Mouse (Mus musculus) bone marrow macrophage, adult 2 months (primary cell): ENCODE measurements around the gene Cyp11a1. TPM values are rescaled to one million over a fixed set of nuclear protein-coding genes. Genes with fewer than 3 reads are reported as not detected.

Source experiments
- H3K27ac ChIP-seq: 2 replicates; pipeline ENCODE4 v1.5.1; 2012; ENCODE audit warnings: low read depth, low read length; ENCODE audit not compliant: insufficient read depth
- H3K4me1 ChIP-seq: 2 replicates; pipeline ENCODE4 v1.6.1; 2012; ENCODE audit warnings: low read length; ENCODE audit not compliant: control insufficient read depth, insufficient read depth
- H3K4me3 ChIP-seq: 2 replicates; pipeline ENCODE4 v1.5.1; 2012; ENCODE audit warnings: mild to moderate bottlenecking, low read length, moderate library complexity; ENCODE audit not compliant: insufficient read depth
- CTCF ChIP-seq: IDR thresholded peaks from 2 replicates; pipeline ENCODE4 v1.5.1; 2012; ENCODE audit warnings: low read depth, mild to moderate bottlenecking, low read length, moderate library complexity
- POLR2A ChIP-seq: IDR thresholded peaks from 2 replicates; pipeline ENCODE4 v1.6.1; 2012; ENCODE audit warnings: mild to moderate bottlenecking, low read depth, low read length, borderline replicate concordance
- polyA plus RNA-seq: library from polyadenylated mRNA; stranded (reverse); fragments of >200 nt; gene quantifications from 2 replicates; pipeline ENCODE4 v1.2.4, GENCODE M21; 2012; ENCODE audit not compliant: missing spikeins, insufficient read depth, insufficient read length

The Cyp11a1 gene
- polyA plus RNA-seq, 1 experiment = 0.36 TPM

DNA sequence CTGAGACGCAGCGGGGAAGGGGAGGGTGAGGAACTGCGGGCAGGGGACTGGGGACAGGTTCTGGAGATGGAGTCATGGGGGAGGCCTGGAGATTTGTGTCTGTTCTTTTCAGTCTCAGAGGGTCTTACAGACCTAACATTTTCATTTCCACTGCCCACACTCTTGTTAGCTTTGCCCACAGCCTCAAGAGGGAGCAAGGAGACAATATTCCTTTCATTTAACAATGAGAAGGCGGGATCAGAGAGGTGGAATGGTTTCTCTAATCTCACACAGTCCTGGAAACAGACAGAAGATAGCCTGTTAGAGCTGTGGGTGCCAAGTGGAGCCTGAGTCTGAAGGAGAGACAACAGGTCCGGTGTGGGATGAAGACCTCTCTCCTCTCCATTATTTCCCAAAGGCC, 45.7 kb downstream of the Cyp11a1 start:
- no peak overlapping the region for H3K27ac ChIP-seq
- H3K4me1 ChIP-seq = no peaks in the 10 kb centered on the region
- no peak for TF ChIP-seq CTCF
- TF ChIP-seq POLR2A = no peak
- no peak overlapping the region for H3K4me3 ChIP-seq

DNA sequence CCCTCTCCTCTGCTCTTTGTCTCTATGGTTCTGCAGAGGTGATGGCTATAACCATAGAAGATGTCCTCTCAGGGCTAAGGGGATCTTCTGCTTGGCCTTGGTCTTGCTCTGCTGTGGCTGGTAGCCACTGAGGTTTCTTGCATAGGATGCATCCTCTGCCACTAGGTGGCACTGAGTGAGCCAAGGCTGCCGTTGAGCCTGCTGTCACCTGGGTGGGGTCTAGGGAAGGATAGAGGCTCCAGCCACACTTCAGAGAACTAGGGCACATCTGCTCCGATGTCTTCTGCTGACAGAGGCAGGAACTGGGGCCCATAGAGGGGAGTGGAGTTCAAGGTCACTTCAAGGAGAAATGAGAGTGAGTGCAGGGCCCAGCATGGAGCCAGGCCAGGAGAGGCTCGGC, 46.9 kb downstream of the Cyp11a1 start:
- no peak overlapping the region for H3K27ac ChIP-seq
- TF ChIP-seq CTCF (peak; percentile 43), POLR2A (no peak)
- H3K4me1 ChIP-seq = no peaks in the 10 kb centered on the region
- no peak overlapping the region for H3K4me3 ChIP-seq

DNA sequence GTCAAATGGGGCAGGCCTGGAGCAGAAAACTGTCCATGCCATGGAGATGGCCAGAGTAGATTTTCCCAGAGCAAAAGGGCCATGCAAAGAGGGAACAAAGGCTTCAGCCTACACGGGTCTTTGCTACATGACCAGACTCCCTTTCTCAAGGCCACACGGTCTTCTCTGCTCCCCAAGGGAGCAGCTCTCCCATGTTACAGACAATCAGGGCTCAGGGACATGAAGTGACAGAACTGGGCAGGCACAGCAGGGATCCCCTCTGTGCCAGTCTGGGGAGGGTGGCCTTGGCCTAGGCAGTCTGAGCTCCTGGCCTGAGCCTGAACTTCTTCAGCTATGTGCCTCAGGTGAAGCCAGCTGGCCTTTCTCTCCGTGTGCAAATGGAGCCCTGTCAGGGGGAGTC, 47.3 kb downstream of the Cyp11a1 start:
- Histone ChIP-seq H3K27ac (no peak overlapping the region), H3K4me3 (no peak overlapping the region), H3K4me1 (no peaks in the 10 kb centered on the region)
- no peak for TF ChIP-seq POLR2A
- no peak for TF ChIP-seq CTCF

DNA sequence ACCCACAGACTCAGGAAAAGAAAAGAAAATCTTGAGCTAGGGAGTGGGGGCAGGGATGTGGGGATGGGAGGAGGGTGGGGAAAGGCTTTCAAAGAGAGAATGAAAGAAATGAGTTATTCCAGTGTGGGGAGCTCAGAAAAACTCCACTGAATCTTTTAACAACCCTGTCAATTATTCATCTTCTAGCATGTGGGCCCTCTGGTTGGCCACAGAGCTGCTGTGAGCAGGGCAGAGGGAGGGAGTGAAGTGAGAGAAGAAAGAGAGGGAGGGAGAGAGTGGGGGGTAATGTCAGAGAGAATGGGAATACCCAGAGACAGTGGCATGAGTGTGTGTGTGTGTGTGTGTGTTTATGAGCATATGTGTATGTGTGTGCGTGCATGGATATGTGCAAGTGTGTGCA, 47.8 kb downstream of the Cyp11a1 start:
- Histone ChIP-seq H3K4me3 (no peak overlapping the region), H3K27ac (no peak overlapping the region), H3K4me1 (no peaks in the 10 kb centered on the region)
- TF ChIP-seq CTCF (no peak), POLR2A (no peak)

DNA sequence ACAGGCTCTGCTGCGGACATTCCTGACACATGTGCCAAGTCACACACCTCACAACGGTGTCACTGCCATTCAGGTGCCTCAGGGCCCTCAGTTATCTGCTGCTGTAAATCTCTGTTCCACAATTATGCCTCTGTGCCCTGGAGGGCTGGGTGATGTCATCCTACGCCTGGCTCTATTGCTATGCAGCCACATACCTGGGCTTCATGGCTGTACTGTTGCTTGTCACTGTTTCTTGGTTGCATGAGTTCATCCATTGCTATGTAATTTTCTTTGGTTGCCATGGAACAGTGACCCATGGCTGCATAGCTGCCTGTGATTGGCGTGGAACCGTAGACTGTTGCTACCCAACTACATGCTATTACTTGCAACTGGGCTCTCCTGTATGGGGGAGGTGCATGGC, 49.5 kb downstream of the Cyp11a1 start:
- no peak overlapping the region for H3K4me3 ChIP-seq

DNA sequence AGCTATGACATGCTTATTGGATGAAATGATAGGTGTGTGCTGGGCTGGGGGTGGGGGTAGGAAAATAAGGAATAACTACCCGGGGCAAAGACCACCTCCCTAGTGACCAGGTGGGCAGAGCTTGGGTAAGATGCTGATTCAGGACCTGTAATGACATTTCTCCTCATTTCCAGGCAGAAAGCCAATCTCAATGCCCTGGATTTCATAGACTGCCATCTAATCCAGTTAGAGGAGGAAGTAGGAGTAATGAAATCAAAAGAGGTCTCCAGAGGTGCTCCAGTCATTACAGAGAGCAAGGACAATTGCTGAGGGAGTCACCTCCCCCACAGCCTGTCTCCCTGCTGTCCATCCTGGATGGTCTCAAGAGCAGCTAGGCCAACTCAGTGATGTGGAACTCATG, 53.7 kb downstream of the Cyp11a1 start:
- Histone ChIP-seq H3K4me1 (no peaks in the 10 kb centered on the region), H3K4me3 (no peak overlapping the region), H3K27ac (no peak overlapping the region)
- TF ChIP-seq POLR2A (no peak), CTCF (no peak)

More for the DNA sequence above, 49.5 kb downstream of the Cyp11a1 start:
- TF ChIP-seq POLR2A = no peak
- TF ChIP-seq CTCF = no peak
- no peak overlapping the region for H3K27ac ChIP-seq
- H3K4me1 ChIP-seq = no peaks in the 10 kb centered on the region

DNA sequence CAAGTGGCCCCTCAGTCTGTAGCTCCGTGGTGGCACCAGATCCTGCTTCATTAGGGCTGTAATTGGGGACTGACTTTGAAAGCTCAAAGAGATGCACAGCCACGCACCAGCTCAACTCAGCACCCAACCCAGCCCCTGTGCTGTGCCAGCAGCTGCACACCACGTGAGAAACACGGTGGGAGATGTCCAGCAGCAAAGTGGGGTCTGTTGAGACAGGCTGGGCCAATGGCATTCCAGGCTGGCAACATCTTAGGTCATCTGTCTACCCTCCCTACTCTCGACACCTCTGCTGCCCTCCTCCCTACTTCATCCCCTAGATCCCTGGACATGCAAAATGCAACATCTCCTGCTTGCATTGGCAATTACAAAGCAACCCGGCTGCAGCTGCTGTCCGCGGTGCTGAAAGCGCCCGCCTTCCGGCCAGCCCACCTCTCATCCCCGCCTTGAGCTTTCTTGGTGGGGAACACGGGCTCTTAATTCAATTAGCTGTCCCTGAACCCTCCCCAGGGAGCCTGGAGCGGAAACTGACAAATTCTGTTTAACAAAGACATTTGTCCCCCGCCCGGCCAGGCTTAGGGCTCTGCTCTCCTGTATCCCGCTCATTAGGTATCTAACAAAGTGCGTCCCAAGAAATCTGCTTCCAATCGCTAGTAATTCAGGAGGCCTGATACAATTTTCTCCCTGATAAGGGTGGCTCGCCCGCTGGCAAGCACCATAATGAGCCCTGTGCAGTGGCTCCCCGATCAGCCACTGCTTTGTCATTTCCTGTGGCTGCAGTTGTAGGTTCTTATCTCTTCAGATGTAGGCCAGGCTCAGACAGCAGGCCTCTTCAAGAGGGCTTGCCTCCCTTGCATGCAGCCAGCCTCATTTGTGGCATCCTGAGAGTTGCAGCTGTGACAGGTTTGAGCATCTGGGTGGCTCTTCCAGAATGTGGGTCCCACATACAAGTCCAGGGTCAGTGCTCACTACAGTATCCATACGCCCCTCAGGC, 54.8 kb downstream of the Cyp11a1 start:
- no peak for TF ChIP-seq POLR2A
- no peak for TF ChIP-seq CTCF
- no peak overlapping the region for H3K4me3 ChIP-seq
- H3K4me1 ChIP-seq = no peaks in the 10 kb centered on the region
- H3K27ac ChIP-seq = no peak overlapping the region

DNA sequence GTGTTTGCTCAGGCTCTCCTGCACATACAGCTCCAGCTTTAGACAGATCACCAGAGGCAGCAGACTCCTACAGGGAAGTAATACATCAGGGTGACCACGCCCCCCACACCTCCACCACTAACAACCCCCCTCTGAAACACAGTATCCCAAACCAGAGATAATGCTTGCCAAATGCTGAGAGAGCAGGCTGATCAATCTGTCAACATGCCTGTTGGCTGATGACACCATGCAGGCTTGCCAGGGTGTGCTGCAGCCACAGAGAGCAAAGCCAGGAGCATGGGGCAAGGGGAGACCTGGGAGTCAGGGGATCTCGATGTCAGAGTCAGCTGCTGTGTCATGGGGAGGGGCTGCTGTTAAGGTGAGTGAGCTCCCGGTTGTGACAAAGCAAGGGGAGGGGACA, 57.3 kb downstream of the Cyp11a1 start, which contains the start of gene Stra6:
Gene Stra6, plus strand, starts transcription at position 258 of the 400 bp plus-strand sequence.
- no peak within 1 kb of the TSS for H3K4me3 ChIP-seq
- no peak within 1 kb of the TSS for H3K27ac ChIP-seq
- TF ChIP-seq POLR2A = no peak
- TF ChIP-seq CTCF = no peak
- H3K4me1 ChIP-seq = no peaks in the 10 kb centered on the region

DNA sequence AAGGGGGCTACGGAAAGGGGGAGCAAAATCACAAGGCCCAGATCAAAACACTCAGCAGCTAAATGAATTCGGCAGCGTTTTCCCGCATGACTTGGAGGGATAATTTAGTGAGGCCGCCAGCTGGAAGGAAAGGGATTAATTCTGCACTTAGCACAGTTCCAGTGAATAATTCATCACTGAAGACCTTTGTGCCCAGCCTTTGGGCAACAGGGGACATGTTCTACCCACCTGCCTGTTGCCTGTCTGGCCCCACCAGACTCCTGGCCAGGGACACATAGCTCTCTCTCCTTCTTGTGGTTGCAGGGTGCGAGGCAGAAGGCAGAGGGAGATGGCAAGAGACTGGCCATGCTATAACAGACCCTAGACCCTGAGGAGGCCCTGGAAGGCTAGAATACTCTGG, 59.3 kb downstream of the Cyp11a1 start:
- Histone ChIP-seq H3K4me1 (no peaks in the 10 kb centered on the region), H3K4me3 (no peak overlapping the region), H3K27ac (no peak overlapping the region)
- TF ChIP-seq POLR2A (no peak), CTCF (no peak)
